Mouse (Mus musculus): ENCODE measurements around the gene Nyap1. TPM values are rescaled to one million over a fixed set of nuclear protein-coding genes. Genes with fewer than 3 reads are reported as not detected.

Gene Nyap1
- polyA plus RNA-seq, 1 experiment from 2014 or later = 1.1 TPM

DNA sequence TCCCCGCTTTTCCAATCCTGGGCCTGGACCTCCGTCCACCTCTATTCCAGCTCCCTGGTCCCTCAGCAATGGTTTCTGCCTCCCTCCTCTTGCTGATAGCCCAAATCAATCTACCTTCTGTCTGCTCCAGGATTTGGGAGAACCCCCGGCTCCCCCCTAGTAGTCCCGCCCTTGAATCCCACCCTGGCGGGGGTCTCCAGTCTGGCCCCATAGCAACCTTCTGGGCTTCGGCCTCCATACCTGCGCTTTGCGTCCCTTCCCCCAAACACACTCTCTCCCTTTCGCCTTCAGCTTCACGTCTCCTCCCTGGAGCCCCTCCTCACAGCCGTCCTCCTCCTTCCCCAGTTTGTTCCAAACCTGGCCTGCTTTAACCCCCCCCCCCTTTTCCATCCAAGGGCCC is 901 bp downstream of the Nyap1 start:
- Histone ChIP-seq H3K9ac (ENCODE audit: low read depth, low read length) (peak overlapping the region; percentile 65), H3K4me1 (ENCODE audit: control insufficient read depth, insufficient read depth, low read length) (peaks cover 13% of the 10 kb centered on the region; the same call in 1 of the 2 replicates), H3K9me3 (ENCODE audit: control insufficient read depth, low read length) (no peaks in the 10 kb centered on the region), H3K4me2 (replicated peaks; ENCODE audit: low read depth, low read length) (peak overlapping the region; percentile 91), H3K4me3 (ENCODE audit: low read length) (peak overlapping the region; percentile 68), H3K36me3 (ENCODE audit: control insufficient read depth, insufficient read depth, low read length) (peaks cover 3% of the 10 kb centered on the region; the same call in 1 of the 2 replicates), H3K27me3 (ENCODE audit: control insufficient read depth, insufficient read depth, low read length) (no peaks in the 10 kb centered on the region), H3K27ac (ENCODE audit: low read depth, low read length) (peak overlapping the region; percentile 42; the same call in 1 of the 2 replicates)
- ATAC-seq (ENCODE audit: low FRiP score, low TSS enrichment) = peak; percentile 29
- 8% methylated on average over 11 of the region's 11 CpGs for whole genome bisulfite sequencing

DNA sequence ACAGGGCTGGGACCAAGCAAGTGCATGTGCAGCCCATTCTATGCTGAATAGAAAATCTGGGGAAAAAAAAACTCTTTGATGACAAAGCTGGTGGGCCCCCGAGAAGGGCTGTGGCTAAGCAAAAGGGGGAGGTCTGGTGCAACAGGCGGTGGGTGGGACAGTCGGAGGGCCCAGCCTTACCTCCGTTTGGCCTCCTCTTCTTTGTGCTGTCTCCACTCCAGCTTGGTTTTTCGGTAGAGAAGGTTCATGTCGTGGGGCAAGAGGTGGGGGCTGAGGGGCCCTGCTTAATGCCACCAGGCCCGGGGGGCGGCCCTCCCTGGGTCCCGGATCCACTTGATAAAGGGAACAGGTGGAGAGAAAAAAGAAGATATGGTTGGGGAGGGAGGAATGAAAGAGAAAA is 1.9 kb downstream of the Nyap1 start:
- H3K9me3 ChIP-seq (ENCODE audit: control insufficient read depth, low read length) = no peaks in the 10 kb centered on the region
- peaks cover 11% of the 10 kb centered on the region; the same call in 1 of the 2 replicates for H3K36me3 ChIP-seq (ENCODE audit: control insufficient read depth, insufficient read depth, low read length)
- WGBS = 57% methylated on average over 9 of the region's 9 CpGs
- H3K27ac ChIP-seq (ENCODE audit: low read depth, low read length) = no peak overlapping the region
- ATAC-seq (ENCODE audit: low FRiP score, low TSS enrichment) = no peak
- no peak overlapping the region for H3K4me2 ChIP-seq (replicated peaks; ENCODE audit: low read depth, low read length)
- no peak overlapping the region for H3K4me3 ChIP-seq (ENCODE audit: low read length)
- H3K27me3 ChIP-seq (ENCODE audit: control insufficient read depth, insufficient read depth, low read length) = no peaks in the 10 kb centered on the region
- peaks cover 13% of the 10 kb centered on the region; the same call in 1 of the 2 replicates for H3K4me1 ChIP-seq (ENCODE audit: control insufficient read depth, insufficient read depth, low read length)
- H3K9ac ChIP-seq (ENCODE audit: low read depth, low read length) = peak overlapping the region; percentile 34; the same call in 1 of the 2 replicates

DNA sequence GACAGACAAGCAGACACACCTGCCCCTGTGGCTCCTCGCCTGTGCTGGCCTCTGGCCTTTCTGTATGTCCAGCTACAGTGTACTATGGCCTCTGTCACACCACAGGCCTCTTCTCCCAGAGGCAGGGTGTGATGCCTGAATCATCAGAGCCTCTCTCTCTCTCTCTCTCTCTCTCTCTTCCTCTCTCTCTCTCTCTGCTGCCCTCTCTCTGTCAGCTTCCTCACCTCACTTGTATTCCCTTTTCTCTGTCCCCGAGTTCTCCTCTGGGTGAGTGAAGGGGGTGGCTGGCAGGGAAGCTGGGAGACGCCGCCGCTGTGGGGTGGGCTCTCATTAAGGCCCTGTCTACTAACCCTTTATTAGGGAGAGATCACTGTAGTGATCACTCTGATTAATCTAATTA is 2.9 kb downstream of the Nyap1 start:
- Histone ChIP-seq H3K9me3 (ENCODE audit: control insufficient read depth, low read length) (no peaks in the 10 kb centered on the region), H3K4me3 (ENCODE audit: low read length) (no peak overlapping the region), H3K27ac (ENCODE audit: low read depth, low read length) (no peak overlapping the region), H3K4me2 (replicated peaks; ENCODE audit: low read depth, low read length) (no peak overlapping the region), H3K27me3 (ENCODE audit: control insufficient read depth, insufficient read depth, low read length) (no peaks in the 10 kb centered on the region), H3K4me1 (ENCODE audit: control insufficient read depth, insufficient read depth, low read length) (peaks cover 13% of the 10 kb centered on the region; the same call in 1 of the 2 replicates), H3K36me3 (ENCODE audit: control insufficient read depth, insufficient read depth, low read length) (peaks cover 13% of the 10 kb centered on the region), H3K9ac (ENCODE audit: low read depth, low read length) (no peak overlapping the region)
- no peak for ATAC-seq (ENCODE audit: low FRiP score, low TSS enrichment)
- 53% methylated on average over 5 of the region's 5 CpGs for WGBS

DNA sequence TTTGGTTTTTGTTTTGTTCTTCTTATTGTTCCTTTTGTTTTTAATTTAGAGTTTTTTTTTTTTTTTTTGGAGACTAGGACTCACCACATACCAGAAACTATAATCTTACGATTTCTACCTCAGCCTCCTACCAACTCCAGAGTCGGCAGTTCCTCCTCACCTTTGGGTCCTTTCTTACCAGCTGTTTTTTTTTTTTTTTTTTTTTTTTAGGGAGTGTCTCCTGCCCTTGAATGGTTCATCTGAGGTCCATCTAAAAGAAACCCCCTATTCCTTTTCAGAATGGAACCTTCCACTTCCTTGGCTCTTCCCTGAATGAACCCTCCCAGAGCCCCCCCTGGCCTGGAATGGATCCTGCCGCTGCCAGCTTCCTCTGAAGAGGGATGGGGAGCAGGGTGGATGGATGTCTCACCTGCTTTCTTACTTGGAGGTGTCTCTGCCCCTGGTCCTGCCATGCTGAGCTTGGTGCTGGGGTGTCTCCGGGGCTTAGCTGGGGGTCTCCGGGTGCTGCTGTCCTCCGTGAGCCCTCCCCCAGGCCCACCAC is 3.9 kb downstream of the Nyap1 start:
- H3K27ac ChIP-seq (ENCODE audit: low read depth, low read length) = no peak overlapping the region

DNA sequence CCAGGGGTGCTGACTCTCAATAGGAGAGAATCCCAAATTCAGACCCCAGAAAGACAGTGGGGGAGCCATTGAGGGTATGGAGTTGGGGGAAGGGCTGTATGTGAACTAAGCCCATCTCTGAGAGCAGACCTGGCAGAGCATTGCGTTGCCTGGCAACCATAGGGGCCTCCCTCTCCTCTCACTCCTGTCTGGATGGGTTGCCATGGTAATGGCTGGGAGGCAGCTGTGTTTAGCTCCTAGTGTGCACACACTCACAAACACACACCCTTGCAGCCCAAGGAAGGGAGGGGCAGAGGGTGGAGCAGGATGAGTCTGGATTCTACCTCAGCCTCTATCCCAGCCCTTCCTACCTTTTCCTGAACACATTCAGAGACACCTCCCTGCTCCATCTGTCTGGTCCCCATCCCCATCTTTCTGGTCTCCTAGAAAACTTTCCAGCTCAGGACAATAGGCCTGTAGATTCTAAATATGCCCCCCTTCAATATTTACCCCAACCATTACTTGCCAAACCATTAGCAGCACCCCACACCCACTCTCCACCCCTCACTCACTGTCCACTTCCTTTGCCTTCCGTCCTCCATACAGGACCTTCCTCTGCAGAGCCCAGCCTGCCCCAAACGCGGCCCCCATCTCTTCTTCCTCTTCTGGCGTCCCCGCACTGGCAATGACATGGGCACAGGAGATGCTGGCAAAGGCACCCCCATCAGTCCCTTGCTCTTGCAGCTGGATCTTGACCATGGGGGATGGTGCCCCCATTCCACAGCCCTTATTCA is 6.9 kb downstream of the Nyap1 start:
- H3K4me1 ChIP-seq (ENCODE audit: control insufficient read depth, insufficient read depth, low read length) = 0 out of 2 replicates have a peak, but pooled peaks cover 4% of the 10 kb centered on the region
- no peak overlapping the region for H3K27ac ChIP-seq (ENCODE audit: low read depth, low read length)
- no peak overlapping the region for H3K4me2 ChIP-seq (replicated peaks; ENCODE audit: low read depth, low read length)
- no peak overlapping the region for H3K9ac ChIP-seq (ENCODE audit: low read depth, low read length)
- H3K27me3 ChIP-seq (ENCODE audit: control insufficient read depth, insufficient read depth, low read length) = no peaks in the 10 kb centered on the region
- ATAC-seq (ENCODE audit: low FRiP score, low TSS enrichment) = peak; percentile 64
- no peak overlapping the region for H3K4me3 ChIP-seq (ENCODE audit: low read length)
- H3K9me3 ChIP-seq (ENCODE audit: control insufficient read depth, low read length) = no peaks in the 10 kb centered on the region
- H3K36me3 ChIP-seq (ENCODE audit: control insufficient read depth, insufficient read depth, low read length) = peaks cover 14% of the 10 kb centered on the region
- WGBS = 73% methylated on average over 6 of the region's 6 CpGs

More for the DNA sequence above, 3.9 kb downstream of the Nyap1 start:
- H3K9ac ChIP-seq (ENCODE audit: low read depth, low read length) = 0 out of 2 replicates have a peak overlapping the region, but pooled peaks have one; percentile 13
- 87% methylated on average over 6 of the region's 6 CpGs for WGBS
- H3K36me3 ChIP-seq (ENCODE audit: control insufficient read depth, insufficient read depth, low read length) = peaks cover 14% of the 10 kb centered on the region
- H3K4me1 ChIP-seq (ENCODE audit: control insufficient read depth, insufficient read depth, low read length) = peaks cover 13% of the 10 kb centered on the region; the same call in 1 of the 2 replicates
- H3K27me3 ChIP-seq (ENCODE audit: control insufficient read depth, insufficient read depth, low read length) = no peaks in the 10 kb centered on the region
- no peaks in the 10 kb centered on the region for H3K9me3 ChIP-seq (ENCODE audit: control insufficient read depth, low read length)
- ATAC-seq (ENCODE audit: low FRiP score, low TSS enrichment) = no peak
- H3K4me3 ChIP-seq (ENCODE audit: low read length) = no peak overlapping the region
- no peak overlapping the region for H3K4me2 ChIP-seq (replicated peaks; ENCODE audit: low read depth, low read length)

DNA sequence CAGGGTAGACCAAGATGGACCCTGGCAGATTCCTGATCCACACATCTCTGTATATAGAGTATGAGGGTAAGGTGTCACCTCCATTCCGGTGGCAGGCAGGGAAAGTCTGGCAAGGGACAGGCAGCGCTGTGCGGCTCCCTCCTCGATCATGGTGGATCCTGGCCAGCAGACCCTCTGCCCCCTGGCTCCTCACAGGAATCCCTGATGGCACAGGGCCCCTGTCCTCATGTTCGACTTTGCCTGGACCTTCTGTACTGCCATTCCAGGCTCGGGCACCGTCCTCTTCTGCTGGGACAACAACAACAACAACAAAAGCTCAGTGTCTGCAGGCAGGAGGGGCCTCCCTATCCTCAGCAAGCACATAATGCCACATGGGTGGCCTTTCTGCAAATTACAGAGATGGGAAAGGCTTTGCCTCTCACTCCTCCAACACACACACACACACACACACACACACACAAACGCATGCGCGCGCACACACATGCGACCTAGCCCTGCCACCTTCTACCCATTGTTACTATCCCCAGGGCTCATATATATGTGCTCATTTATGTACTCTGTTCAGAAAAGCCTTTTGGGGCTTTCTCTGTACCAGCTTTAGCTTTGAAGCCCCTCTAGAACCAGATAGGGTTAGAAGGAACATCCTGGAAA is 7.6 kb downstream of the Nyap1 start:
- H3K27me3 ChIP-seq (ENCODE audit: control insufficient read depth, insufficient read depth, low read length) = no peaks in the 10 kb centered on the region
- no peaks in the 10 kb centered on the region for H3K9me3 ChIP-seq (ENCODE audit: control insufficient read depth, low read length)
- H3K4me3 ChIP-seq (ENCODE audit: low read length) = no peak overlapping the region
- 0 out of 2 replicates have a peak, but pooled peaks have one; percentile 20 for ATAC-seq (ENCODE audit: low FRiP score, low TSS enrichment)
- H3K9ac ChIP-seq (ENCODE audit: low read depth, low read length) = no peak overlapping the region
- H3K4me1 ChIP-seq (ENCODE audit: control insufficient read depth, insufficient read depth, low read length) = no peaks in the 10 kb centered on the region
- peaks cover 14% of the 10 kb centered on the region for H3K36me3 ChIP-seq (ENCODE audit: control insufficient read depth, insufficient read depth, low read length)
- H3K27ac ChIP-seq (ENCODE audit: low read depth, low read length) = no peak overlapping the region
- 89% methylated on average over 12 of the region's 12 CpGs for WGBS
- H3K4me2 ChIP-seq (replicated peaks; ENCODE audit: low read depth, low read length) = no peak overlapping the region

DNA sequence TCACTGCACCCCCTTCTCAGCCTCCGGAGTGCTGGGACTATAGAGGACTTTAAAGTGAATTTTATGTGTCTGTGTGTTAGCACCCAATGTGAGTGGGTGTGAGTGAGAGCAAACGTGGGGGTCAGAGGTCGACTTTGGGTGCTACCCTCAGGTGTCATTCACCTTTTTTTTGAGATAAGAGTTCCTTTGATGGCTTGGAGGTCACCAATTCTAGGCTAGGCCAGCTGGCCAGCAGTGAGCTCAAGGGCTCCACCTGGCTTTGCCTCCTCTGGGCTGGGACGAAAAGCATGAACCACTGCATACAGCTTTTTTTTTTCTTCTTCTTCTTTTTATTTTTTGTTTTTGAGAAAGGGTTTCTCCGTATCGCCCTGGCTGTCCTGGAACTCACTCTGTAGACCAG is 14.6 kb downstream of the Nyap1 start:
- Histone ChIP-seq H3K4me2 (replicated peaks; ENCODE audit: low read depth, low read length) (no peak overlapping the region), H3K9ac (ENCODE audit: low read depth, low read length) (no peak overlapping the region), H3K27ac (ENCODE audit: low read depth, low read length) (no peak overlapping the region), H3K27me3 (ENCODE audit: control insufficient read depth, insufficient read depth, low read length) (no peaks in the 10 kb centered on the region), H3K9me3 (ENCODE audit: control insufficient read depth, low read length) (no peaks in the 10 kb centered on the region), H3K4me1 (ENCODE audit: control insufficient read depth, insufficient read depth, low read length) (no peaks in the 10 kb centered on the region), H3K4me3 (ENCODE audit: low read length) (no peak overlapping the region), H3K36me3 (ENCODE audit: control insufficient read depth, insufficient read depth, low read length) (no peaks in the 10 kb centered on the region)
- 67% methylated on average over 6 of the region's 6 CpGs for WGBS
- ATAC-seq (ENCODE audit: low FRiP score, low TSS enrichment) = no peak

DNA sequence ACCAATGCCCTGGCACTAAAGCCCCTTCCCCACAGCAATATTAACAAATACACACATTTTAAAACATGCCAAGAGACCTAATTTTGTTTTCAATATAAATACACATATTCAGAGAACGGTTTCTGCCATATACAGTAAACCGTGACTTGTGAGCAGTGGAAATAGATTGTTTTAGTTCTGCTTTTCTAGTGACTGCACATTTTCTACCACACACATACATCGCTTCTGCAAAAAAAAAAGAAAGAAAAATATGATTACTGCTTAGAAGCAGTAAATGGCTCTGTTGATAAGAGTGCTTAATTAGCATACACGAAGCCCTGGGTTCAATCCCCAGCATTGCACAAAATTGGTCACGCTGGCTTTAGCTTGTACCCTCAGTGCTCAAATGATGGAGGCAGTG is 17.6 kb downstream of the Nyap1 start:
- Histone ChIP-seq H3K4me2 (replicated peaks; ENCODE audit: low read depth, low read length) (no peak overlapping the region), H3K9me3 (ENCODE audit: control insufficient read depth, low read length) (no peaks in the 10 kb centered on the region), H3K4me1 (ENCODE audit: control insufficient read depth, insufficient read depth, low read length) (no peaks in the 10 kb centered on the region), H3K4me3 (ENCODE audit: low read length) (no peak overlapping the region), H3K9ac (ENCODE audit: low read depth, low read length) (no peak overlapping the region), H3K27ac (ENCODE audit: low read depth, low read length) (no peak overlapping the region), H3K36me3 (ENCODE audit: control insufficient read depth, insufficient read depth, low read length) (no peaks in the 10 kb centered on the region), H3K27me3 (ENCODE audit: control insufficient read depth, insufficient read depth, low read length) (no peaks in the 10 kb centered on the region)
- WGBS = 88% methylated on average over 5 of the region's 5 CpGs
- no peak for ATAC-seq (ENCODE audit: low FRiP score, low TSS enrichment)
